Mouse (Mus musculus) kidney, adult 18-20 months (tissue): ENCODE results near the gene Col18a1.

Experiments
- DNase-seq: peaks from one replicate; pipeline ENCODE4 v3.0.0; 2021

Col18a1 gene

DNA sequence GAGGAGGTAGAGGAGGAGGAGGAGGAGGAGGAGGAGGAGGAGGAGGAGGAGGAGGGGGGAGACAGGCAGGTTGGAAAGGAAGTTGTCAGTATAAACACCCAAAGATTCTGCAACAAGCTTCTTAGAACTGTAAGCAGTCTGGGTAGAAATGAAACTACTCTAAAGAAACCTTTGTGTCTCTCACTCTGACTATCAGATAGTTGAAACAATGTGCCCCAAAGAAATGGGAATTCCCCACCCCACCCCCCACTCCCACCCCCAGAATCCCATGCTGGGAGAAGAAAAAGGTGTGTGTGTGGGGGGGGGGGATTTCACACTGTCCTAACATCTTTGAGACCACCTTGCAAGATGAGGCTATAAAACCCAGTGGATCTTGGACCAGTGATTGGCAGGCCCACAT, 62.0 kb downstream of the Col18a1 start:
- no peak for DNase-seq

DNA sequence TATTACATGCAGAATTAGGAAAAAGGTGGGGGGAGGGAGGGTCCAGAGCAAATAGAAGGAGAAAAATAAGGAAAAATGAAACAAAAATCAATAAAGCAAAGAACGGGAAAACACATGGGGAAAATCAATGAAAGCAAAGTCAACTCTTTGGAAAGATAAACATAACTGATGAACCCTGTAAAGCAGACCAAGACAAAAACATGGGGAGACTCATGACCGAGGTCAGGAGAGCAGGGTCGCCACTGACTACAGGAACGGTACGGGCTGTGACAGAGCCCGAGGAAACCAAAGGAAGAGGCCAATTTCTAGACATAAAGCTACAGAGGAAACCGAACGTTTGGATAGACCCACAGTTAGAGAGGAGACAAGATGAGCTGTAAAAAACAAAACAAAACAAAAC, 62.7 kb downstream of the Col18a1 start:
- DNase-seq: no peak

DNA sequence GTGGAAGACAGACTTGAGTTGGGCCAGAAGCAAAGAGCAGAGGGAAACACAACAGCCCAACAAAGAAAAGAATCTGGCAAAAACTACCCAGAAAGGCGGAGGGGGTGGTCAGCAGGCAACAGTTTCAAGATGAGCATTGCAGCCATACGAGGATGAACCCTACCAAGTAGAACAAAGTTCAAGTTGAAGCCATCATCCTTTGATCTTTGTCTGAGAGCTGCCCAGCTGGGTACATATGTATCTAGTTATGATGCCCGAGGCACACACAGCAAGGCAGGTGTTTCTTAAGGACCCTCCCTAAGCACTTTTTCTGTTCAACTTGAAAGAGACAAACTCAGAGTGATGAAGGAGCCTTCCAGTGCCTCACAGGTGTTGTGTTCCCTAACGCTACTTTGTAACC, 66.6 kb downstream of the Col18a1 start:
- DNase-seq: no peak

DNA sequence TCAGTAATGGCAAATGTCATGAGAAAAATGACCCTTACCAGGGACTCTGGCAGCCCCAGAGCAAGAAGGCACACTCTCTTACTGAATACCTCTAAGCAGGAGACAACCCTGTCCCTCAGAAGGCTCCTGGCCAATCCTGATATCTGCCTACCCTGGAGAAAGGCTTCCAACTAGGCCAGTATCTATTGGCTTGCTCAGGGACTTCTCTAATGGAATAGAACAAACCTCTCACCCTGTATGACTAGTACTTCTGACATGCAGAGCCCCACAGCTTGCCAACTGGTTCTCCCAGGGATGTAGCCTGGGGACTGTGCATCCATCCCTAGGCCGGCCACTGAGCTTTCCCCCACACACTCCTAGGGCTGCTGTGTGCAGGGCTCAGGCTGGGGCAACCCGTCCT, 67.7 kb downstream of the Col18a1 start:
- DNase-seq: no peak

DNA sequence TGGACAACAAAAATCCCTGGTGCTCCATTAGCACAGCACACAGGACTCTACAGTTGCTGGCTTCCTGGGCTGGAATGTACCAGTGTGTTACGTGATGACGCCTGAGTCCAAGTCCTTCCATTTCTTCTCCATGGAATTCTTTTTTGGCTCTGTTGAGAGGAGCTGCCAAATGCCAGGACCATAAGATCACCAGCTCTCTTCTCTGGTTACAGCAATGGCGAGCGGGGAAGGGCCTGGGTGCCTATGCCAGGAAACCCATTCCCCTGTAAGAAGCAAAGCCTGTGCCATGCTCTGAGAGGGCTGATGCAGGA, 68.5 kb downstream of the Col18a1 start:
- DNase-seq: no peak

DNA sequence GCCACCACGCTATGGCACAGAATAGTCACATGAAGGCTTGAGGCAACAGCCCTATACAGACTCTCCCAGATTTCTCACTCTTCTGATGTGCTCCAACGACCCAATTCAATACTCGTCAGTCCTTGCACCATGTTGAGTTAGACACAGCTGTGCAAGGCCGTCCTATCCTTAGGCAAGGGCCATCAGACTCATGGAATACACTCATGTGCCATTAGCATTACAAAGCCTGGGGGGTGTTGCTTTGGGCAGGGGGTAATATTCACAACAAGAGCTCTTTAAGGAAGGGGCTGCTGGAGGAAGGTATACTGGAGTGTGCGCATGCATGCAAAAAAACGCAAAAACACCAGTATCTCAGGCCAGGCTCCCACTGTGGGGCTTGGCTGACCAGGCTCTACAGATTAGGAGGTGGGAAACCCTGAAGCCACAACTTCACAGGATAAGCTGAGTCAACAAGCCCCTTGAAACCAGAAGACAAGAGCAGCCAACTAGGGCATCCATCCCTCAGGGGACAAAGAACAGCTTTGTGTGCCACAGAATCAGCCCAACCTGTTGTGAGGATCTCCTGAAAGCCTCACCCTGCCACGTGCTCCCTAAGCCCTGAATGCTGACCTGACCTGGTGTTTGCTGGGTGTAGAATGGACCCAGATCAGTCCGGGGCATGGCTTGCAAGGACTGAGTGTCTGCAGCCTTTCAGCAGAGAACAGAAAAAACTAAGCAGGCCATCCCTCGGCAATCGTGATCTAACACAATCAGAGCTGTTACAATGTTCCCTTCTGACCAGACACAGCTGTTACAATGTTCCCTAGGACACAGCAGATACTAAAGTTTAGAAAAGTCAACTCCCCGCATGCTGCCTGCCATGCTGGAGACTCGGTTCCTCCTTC, 69.1 kb downstream of the Col18a1 start:
- no peak for DNase-seq

DNA sequence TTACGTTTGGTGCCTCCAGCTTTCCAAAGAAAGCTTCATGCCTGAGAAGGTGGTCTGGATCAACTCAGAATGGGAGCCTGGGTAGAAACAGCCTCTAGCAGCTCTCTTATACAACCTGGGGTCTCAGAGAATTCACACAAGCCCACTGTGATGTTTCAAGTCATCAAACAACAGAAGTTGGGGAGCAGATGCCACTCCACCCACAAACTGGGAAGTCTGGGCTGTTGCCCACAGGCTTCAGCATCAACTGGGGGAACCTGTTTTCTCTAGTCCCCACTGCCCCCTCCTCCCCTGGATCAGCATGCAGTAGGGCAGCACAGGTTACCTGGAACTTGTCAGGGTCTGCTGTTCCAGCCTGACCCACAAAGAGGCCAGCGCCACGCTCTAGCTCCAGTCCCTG, 70.7 kb downstream of the Col18a1 start:
- DNase-seq: no peak

DNA sequence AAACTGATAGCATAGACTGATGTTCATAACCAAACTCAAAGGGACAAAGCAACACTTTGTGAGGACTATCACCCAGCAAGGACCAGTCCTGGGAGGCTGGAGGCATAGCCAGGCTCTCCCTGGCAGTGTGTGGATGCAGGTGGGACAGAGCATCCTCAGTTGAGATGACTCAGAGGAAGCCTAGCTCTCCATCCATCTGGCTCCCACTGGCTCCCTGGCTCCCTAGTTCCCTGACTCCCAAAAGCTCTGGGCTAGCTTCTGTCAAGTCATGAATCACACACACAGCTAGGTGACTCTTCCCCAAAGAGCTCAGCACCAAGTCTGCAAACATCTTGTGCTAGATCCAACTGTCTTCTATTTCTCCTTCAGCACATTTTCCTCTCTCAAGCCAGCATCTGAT, 72.5 kb downstream of the Col18a1 start:
- no peak for DNase-seq

DNA sequence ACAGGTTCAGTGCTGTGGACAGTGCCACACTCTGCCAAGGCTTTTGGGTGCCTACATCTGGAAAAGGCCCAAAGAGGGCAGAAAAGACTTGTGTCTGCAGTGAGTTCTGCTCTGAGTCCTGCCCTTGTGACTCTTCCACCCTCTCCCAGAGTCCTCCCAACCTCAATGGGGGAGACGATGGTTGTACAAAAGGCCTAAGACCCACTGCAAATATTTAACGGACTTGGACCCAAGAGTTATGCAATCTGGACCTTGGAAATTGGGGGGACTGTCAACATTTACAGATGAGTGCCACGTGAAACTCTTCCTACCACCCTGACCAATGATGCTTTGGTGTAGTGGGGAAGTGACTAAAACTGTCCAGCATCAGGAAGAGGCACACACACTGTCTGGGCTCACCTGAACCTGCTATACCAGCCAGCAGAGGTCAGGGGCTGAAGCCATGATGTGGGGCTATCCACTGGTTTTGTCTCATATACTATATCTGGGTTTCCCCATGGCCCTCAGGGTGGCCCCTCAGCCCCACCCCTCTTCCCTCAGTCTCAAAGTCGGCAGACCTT, 74.7 kb downstream of the Col18a1 start:
- DNase-seq: no peak

DNA sequence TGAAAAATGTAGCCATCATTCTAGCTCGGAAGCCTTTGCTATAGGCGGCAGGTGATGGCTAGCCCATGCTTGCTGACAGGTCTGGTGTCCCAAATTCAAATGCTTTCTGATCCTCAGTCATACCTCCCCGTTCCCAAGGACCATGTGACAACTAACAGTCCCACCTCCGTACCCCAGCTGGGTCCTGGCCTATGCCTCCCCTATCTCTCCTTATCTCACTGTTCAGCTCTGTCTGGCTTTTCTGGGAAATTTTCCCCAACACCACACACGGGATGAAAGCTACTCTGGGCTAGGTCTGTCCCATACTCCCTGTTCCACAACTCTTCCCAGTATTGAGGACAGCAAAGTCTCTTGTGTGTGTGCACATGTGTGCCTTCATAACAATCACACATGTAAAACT, 76.3 kb downstream of the Col18a1 start:
- no peak for DNase-seq

DNA sequence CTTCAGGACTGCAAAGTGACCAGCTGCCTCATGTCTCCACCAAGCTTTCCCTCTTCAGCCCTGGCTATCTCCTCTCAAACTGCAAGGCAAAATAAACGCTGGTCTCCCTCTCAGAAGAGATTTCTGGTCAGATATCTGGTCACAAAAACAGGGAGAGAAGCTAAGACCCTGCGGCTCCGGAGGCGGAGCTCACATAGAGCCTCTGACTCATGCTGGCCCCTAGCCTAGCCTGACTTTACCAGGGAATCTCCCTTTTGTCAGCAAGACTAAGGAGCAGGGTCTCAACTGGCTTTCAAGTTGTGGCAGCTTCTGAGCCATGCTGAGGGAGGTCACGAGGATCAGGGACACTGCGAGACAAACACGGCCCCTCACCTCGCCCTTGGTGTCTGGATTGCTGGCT, 77.0 kb downstream of the Col18a1 start:
- DNase-seq: no peak

DNA sequence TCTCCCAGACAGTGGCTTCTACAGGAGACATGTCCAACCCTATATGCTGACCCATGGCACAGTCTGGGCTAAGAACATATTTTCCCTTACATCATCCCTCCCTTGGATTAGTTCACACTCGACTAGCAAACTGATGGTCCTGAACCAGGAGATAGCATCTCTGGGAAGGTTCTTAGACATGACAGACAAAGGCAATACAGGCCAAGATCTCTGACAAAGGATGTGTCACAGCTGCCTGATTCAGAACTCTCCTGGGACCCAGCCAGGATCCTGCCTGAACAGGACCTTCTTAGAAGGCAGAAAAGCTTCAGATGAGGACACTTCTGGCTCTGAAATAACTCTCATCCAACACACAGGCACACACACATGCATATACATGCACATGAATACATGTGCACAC, 81.8 kb downstream of the Col18a1 start:
- DNase-seq: no peak

DNA sequence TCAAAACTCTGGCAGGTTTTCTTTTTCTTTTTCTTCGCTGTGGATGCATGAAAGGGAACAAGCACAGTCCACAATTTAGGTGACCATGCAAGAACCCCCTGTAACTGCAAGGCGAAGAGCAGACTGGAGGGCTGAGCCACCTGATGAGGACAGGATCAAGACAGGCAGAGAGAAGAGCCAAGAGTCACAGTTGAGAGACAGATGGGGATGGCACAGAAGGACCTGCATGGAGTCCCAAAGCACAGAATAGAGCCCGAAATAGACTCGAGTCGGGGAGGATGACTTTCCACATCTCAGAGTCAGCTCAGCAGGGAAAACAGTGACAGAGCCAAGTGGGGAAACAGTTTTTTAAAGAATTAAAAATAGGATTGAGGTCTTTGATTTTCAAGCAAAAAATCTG, 83.4 kb downstream of the Col18a1 start:
- DNase-seq: no peak

DNA sequence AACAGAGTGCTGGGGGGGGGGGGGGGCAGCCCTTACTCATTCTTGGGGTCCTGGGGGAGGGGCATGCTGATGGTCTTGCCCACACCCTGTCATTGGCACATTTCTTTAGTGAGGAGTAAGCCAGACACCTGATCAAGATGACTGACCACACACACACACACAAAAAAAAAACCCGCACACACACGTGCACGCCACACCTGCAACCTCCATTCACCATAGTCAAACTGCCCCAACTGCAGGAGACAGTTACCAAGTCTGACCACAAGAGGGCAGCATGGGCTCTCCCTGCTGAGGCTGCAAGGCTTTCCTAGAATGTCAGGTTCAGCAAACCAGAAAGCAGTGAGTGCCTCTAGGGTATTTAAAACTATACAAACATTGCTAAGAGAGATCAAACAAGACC, 83.9 kb downstream of the Col18a1 start:
- DNase-seq: peak; percentile 87

DNA sequence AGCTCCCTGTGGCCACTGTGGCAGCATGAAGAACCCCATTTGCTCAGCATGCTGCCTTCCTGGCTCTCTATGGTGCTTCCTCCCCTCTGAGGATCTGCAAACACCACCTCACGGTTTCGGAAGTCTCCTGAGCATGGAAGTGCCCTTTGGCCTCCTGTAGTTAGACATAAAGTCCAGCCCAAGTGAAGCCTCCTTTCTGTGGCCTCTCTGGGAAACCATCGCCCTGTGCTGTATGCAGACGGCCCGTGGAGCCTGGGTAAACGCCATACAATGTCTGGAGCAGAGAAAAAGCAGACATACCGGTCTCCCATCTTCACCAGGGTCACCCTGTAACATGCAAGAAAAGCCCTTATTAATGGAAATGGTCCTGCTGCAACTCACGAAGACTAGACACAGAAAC, 87.4 kb downstream of the Col18a1 start:
- DNase-seq: peak; percentile 77

DNA sequence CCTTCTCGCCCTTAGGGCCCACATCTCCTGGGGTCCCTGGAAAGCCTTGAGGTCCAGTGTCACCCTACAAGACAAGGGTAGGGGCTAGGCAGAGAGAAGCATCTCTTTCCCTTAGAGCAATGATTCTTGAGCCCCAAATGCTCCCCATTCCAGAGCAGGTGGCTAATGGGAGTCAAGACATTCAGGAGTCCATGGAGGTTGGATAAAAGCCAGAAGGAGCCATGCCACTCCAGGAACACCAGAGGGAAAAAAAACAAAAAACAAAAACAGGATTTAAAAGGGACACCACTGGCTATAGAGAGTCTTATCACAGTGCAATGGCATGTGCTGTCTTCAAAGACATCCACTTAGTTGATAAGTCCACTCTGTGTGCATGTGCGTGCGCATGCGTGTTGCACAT, 87.9 kb downstream of the Col18a1 start:
- DNase-seq: no peak

DNA sequence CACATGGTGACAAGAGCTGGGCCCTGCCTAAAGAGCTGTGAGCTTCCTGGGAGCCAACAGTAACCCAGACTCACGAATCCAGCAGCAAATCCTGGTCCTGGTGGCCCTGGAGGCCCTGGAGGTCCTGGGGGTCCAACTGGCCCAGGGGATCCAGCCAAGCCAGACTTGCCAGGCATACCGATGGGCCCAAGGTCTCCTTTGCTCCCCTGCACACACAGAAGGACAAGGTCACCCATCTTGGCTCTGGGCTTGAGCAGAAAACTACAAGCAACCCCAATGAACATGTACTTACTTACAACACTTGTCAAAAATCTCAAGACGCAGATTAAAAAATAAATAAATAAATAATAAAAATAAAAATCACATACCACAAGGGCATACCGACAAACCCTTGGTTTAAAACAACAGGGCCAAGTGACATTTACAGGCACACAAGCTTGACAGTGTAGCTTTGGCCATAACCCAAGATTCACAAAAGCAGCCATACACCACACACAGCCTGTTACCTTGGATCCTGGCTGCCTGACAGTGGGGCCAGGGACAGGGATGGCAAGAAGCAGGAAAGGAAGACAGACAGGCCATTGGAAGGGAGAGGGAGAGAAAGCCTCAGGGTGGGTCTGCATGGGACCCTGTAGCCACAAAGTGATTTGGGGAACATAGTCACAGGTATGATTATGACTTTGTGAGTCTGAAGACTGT, 91.9 kb downstream of the Col18a1 start:
- no peak for DNase-seq

DNA sequence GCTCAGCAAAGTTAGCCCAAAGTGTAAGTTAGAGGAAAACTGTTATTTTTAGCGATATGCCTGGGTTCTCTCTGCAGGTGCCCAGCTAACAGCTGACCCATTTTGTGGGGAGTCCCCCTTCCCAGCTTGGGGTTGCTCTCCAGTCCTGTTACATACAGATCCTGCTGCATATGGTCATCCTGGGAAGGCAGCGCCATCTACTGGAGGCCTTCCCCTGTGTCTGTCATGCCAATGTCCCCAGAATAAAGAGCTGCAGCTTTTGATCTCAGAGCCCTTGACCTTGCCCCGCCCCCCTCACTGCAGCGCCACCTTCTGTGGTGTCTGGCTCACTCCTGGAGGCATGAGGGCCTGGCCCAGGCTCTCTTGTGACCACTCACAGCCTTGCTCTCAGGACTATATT, 96.3 kb downstream of the Col18a1 start:
- peak; percentile 79 for DNase-seq

DNA sequence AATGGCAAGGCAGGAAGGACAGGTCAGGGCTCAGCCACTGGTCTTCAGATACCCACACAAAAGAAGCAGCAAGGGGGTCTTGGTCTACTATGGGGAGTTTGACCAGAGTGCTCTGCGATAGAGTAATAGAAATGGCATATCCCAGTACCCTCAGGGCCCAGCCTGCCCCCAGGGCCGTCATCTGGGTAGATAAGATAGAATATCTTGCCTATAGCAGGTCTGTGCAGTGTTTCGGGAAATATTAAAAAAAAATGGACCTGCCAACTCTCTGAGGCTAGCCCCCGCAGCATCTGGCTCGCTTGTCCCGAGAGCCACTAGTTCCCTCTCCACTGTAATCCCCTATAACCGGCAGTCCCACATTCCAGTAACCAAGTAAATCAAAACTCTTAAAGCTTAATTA, 97.9 kb downstream of the Col18a1 start:
- DNase-seq: no peak

DNA sequence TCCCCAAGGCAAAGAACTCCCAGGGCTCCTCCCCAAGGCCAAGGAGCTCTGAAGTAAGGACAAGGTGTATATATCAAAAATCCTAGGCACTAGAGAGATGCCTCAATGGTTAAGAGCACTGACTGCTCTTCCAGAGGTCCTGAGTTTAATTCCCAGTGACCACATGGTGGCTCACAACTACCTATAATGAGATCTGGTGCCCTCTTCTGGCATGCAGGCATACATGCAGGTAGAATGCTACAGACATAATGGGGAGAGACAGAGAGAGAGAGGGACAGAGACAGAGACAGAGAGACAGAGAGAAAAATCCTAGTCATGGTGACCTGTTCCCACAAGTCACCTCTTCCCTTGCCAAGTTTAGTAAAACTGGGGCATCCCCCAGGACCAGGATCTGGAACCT, 101.7 kb downstream of the Col18a1 start:
- DNase-seq: no peak

DNA sequence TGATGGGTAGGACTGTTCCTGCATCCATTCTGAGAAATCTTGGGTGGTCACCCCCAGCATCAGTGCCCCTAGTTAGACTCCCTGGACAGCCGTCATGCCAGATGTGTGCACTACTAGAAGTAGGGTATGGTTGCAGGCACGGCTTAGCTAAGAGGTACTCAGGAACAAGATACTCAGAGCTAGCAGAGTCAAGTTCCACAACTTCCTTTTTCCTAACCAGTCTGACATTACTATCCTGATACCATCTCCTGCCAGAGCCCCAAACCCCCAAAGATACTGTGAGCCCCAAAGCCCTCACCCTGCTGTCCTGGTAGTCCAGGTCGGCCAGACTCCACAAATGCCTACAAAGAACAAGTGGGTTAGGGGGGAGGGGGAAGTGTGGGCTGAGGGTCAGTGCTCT, 102.1 kb downstream of the Col18a1 start:
- DNase-seq: no peak

DNA sequence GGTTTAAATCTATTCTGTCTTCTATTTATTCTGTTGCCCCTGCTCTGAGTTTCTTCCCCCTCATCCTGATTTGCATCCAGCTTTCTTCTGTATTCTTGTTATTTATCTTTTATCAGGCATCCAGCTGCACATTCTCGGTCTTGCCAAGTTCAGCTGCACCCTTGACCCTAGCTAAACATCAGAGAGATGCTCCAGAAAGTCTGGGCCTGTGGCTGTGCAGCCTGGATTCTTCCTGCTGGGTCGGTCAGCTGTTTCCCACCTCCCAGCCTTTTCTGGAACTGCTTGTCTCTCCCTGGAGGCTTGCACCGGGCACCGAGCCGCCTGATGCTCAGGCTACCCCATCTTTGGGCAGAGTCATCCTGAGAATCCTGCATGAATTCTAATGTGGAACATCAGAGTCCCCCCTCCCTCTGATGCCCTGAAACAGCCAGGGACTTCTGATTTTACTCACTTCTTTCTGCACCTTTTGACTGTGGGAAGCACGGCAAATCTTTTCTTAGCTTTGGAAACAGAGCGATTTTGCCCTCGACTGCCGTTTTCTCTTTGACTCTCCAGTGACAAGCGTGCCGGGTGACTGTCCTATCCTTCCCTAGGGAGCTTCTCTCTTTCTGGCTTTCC, 103.8 kb downstream of the Col18a1 start:
- DNase-seq: no peak

DNA sequence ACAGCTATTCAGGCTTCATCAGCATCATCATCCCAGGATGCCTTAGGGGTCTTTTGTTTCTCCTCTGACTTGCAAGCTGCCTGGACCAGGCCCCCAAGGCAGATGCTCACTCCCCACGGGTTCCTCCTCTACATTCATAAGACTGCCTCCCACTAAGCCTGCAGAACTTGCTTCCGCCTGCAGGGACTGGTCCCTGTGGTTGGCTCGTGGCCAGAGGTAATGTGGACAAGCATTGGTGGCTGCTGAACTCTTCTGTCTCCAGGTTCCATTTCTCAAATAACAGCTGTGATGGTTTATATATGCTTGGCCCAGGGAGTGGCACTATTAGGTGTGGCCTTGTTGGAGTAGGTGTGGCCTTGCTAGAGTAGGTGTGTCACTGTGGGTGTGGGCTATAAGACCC, 104.9 kb downstream of the Col18a1 start:
- no peak for DNase-seq

DNA sequence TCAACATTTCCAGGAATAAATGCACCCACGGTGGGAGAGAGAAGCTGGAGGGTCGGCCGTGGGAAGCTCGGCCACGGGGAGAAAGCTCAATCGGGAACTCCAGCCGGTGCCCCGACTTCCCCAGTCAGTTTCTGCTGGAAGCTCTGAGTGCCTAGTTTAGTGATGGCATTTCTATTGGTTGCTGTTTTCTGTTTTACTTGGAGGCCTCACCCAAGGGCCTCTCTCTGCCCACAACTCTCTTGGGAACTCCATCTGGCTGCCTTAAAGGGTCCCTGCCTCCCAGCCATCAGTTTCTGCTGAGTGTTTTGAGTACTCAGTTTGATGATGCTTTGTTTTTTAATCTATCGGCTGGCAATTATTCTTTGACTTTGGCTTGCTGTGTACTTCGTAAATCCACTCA, 109.6 kb downstream of the Col18a1 start:
- no peak for DNase-seq
